Mouse (Mus musculus): ENCODE measurements around the gene Shroom3. TPM values are rescaled to one million over a fixed set of nuclear protein-coding genes. Genes with fewer than 3 reads are reported as not detected.

Gene Shroom3
- total RNA-seq, 2 experiments from 2014 or later, result not detected

DNA sequence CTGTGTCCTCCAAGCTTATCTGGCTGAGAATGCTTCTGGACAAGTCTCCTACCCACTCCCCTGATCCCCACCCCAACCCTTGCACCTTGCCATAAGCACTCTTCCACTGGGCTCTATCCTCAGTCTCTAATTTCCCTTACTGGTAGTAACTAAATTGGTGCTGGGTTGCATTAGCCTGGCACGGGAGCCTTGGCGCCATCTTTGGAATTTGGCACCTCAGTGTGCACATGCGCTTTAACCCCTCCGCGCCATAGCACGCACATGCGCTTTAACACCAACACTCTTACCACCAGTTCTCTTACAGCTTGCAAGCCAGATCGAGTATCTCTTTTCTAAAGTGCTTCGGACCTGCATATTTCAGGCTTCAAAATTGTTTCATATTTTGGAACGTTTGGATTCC, 192.6 kb downstream of the Shroom3 start:
- no peak for ATAC-seq (replicated peaks; ENCODE audit: low FRiP score, poor library complexity, severe bottlenecking)

DNA sequence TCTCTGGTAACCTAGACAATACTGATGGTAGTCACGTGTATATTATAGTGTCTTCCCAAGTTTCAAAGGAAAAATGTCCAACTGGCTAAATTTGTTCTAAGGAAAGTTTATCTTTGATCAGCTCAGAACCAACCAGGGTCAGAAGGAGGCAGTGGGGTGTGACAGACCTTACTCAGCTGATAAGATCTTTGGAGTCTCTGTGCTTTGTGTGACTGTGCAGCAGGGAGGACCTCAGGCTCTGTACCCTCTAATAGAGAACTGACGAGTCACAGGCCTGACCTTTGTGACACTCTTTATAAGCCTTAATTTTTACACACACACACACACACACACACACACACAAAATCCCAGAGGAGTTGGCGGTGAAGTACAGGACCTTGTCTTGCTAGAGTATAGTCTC, 193.9 kb downstream of the Shroom3 start:
- no peak for ATAC-seq (replicated peaks; ENCODE audit: low FRiP score, poor library complexity, severe bottlenecking)

DNA sequence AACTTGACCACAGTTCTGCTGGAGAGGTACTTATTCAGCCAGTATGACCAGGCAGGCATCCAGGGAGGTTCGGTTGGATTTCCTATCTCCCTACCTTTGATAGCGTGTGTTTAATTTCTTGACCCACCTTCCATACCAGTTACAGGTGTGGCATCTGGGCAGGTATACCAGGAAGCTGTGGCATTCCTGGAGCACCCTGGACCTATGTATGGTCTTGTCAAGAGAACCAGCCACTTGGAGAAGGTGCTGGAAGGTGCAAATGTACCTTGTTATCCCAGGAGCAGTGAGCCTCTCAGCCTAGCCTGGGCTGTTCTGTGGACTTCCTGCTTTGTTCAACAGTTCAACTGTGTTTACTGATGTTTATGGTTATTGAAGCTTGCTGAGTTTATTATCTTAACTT, 197.2 kb downstream of the Shroom3 start:
- no peak for ATAC-seq (replicated peaks; ENCODE audit: low FRiP score, poor library complexity, severe bottlenecking)

DNA sequence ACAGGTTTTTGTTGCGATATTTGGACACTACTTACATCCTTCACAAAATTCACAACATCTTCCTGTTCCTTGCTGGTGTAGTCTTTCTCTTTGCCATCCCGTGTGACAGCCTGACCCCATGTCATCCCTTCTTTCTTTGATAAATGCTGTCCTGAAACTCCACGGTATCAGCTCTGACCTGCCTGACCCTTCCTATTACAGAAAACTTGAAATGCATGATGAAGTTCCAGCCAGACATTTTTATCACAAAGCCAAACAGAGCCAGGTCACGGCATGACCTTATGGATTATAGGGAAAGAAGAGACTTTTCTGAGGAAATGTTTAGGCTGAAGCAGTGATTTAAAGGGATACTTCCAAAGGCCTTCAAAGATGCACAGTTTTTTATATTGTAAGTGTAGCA, 197.7 kb downstream of the Shroom3 start:
- ATAC-seq (replicated peaks; ENCODE audit: low FRiP score, poor library complexity, severe bottlenecking), result no peak

DNA sequence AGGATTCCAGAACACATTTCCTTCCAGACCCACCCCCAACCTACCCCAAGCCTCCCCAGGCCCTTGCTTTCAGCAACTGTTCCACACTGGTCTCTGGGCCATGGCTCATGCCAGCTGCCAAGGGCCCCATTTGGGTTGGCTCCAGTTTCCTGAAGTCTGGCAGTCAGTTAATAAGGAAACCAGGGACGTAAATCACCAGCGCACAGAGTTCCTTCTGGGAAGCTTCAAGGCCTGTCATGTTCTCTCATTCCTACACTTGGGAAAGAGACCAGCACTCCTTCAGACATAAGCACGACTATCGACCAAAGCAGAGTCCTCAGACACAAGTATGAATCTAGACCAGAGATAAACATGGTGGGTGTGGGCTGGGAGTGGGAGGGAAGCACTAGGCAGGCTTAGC, 202.9 kb downstream of the Shroom3 start:
- ATAC-seq (replicated peaks; ENCODE audit: low FRiP score, poor library complexity, severe bottlenecking), result no peak

DNA sequence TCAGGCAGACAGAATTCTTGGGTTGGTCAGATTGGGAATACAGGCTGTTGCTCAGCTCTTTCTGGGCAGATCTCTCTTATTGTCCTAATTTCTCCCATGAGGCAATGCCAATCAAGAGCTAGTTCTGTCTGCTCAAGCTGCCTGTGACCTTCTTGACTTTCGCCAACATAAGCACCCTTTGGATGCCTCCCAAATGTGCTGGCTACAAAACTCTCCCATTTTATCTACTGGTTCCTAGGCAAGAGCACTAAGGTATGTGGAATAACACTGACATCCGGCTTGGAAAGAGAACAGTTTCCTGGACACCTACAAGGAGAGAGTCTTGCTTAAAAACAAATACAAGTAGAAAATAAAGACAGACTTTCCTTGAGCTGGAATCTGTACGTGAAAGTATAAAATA, 204.3 kb downstream of the Shroom3 start:
- ATAC-seq (replicated peaks; ENCODE audit: low FRiP score, poor library complexity, severe bottlenecking), result no peak

DNA sequence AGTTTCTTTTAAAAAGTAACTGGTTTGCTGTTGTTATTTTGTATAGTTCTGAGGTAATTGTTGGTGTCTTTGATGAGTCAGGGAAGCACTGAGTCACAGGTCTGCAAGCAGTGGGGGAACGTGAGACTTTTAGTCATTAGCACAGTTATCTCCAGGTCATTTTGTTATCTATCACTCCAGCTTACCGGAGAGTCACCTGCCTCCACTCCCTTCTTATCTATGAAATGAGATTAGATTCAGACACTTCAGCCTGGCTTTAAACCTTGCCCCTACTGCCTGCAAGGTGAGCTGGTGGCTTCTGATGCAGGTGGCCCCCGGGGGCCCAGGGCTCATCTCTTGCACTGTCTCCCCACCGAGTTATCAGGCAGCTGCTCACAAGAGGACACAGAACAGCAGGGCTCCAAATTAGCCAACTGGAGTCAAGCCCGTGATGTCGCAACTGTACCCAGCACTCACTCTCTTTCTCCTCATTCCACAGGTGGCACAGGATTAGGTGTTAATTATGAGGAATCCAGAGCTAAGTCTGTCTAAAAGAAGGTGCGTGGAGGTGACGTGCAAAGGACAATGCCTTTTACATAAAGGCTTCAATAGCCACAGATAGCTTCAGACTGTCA, 205.5 kb downstream of the Shroom3 start:
- no peak for ATAC-seq (replicated peaks; ENCODE audit: low FRiP score, poor library complexity, severe bottlenecking)

DNA sequence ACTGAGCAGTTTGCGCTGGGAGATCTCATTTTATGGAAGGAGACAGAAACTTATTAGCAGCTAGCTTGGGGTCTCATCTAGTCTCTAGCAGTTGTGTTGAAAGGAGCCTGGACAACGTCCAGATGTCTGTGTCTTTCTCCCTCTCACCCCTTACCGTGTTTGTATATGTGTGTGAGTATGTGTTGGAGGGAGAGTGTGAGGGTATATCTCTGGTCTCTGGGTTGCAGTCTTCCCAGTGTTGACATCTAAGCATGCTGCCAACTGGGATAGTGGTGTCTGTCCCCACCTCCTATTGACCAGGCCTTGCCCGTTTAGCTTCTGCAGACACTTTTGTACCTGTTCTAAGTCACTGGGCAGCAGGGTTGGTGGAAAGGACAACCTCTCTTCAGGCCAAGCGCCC, 207.7 kb downstream of the Shroom3 start:
- ATAC-seq (replicated peaks; ENCODE audit: low FRiP score, poor library complexity, severe bottlenecking), result no peak

DNA sequence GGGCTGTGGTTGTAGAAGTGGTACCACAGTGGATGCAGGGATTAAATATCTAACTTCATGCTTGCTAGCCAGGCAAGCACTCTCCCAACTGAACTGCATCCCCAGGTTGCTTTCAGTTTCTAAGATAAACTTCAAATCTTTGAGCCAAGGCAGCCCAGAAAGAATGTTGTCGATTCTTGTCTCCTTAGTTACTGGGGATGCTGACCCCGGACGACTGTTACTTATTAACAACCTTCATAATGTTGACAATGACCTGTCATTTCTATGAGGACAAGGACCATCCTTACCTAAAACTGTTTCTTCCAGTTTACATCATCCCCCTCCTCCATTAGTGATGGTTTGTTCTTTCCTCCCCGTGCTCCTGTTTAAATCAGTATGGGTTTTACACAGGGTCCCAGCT, 210.0 kb downstream of the Shroom3 start:
- ATAC-seq (replicated peaks; ENCODE audit: low FRiP score, poor library complexity, severe bottlenecking), result no peak

DNA sequence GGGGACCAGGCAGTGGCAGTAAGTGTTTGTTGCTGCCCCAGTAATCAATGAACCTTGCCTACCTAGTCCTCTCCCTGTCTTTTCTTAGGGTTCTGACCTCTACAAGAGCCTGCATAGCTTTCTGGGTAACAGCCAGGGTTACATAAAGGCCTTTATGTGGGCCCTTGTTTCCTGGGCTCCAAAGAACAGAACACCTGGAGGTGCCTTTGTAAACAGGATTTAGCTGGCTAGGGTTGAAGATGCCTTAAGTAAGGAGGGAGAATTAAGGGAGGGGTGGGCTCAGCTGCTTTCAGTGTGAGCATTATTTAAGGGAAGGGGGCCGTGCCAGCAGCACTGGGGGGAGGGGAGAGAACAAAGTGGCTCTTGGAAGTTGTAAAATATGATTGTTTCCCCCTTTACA, 210.5 kb downstream of the Shroom3 start:
- ATAC-seq (replicated peaks; ENCODE audit: low FRiP score, poor library complexity, severe bottlenecking), result no peak

DNA sequence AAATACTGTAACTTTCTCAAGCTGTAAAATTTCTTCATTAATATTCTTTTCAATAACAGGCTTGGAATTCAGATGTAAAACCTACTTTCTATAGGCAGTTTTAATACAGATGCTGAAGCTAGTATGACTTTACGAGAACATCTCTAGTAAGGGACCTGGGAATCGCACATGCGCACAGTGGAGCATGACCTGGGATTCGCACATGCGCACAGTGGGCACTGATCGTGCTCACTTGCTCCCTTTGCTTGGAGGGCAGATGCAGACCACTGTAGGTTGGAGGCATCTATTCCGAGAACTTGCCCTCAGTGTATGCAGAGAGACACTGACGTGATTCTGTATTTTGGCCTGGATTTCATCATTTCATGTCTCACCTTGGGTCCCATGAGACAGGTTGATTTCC, 212.6 kb downstream of the Shroom3 start:
- no peak for ATAC-seq (replicated peaks; ENCODE audit: low FRiP score, poor library complexity, severe bottlenecking)

DNA sequence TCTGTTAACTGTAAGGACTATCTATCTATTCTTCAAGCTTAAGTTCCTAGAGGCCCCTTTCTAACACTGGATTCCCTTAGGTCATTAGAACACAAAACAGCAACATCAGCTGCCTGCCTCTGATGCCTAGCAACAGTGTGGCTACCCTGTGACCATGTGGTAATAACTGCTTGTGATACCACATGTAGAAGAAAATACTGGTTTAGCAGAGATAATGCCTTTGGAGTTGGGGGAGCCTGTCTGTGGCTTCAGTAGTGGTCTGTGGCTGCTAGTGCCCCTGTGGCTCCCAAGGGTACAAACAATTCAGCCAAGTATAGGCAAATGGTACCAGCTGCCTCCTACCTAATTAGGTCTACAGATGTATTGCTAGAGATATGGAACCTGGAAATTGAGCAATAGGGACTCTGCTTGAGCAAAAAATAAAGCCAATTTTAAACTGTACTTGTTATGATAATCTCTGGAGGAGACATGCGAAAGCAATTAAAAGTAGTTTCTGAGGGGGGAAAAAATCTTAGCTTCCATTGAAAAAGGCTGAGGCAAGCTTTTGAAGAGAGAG, 213.6 kb downstream of the Shroom3 start:
- no peak for ATAC-seq (replicated peaks; ENCODE audit: low FRiP score, poor library complexity, severe bottlenecking)

DNA sequence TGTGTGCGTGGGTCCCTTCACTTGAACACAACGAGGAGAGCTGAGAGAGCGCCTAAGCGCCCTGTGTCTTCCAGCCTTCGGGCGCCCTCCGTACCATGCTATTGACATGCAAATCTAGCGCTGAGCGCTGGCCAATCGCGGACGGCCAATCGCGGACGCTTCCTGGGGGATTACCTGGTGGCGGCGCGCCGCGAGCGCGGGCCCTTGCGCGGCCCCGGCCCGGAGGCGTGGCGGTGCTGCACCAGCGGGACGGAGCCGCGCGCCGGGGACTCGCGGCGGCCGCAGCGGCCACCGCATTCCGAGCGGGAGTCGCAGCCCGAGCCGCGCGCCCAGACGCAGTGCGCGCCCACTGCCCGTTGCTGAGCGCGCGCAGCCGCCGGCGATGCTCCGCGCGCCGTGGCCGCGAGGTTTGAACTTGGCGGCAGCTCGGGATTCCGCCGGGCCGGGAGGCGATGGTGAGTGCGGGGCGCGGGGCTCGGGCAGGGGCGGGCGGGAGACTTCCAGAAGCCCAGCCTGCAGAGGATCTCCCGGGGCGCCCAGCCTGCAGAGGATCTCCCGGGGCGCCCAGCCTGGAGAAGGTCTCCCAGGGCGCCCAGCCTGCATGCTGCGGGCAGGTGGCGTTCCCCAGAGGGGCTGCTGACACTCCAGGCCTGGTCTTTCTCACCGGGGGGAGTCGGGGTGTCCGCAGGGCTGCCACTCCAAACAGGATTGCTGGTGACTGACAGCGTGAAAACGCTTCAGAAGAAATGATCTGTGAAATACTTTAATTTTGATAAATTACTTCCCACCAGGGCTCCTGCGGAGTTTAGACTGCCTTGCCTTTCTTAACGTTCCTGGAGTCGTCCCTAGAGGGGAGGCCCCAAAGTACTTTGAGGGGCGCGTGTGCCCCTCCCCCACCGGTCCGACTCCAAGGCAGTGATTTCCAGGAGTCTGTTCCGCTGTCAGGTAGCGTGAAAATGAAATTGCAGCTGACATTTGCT, 214.8 kb downstream of the Shroom3 start:
- no peak for ATAC-seq (replicated peaks; ENCODE audit: low FRiP score, poor library complexity, severe bottlenecking)

DNA sequence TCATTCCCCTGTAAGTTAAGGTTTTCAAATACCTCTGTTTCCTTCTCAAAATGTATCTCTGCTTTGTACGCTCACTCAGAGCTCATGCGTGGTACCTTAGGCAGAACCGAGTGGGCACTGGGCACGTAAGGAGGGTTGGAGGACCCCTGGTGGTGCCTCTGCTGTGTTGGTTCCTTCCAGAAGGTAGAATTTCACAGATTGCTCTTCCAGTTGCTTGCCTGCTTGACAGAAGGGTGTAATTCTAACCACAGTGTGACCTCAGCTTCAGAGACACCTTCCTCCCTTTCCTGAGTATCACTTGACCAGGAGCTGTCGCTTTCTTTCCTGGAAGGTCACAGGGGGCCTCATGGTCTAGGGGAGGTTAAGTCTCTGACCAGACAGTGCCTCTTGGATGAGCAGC, 217.2 kb downstream of the Shroom3 start:
- ATAC-seq (replicated peaks; ENCODE audit: low FRiP score, poor library complexity, severe bottlenecking), result no peak

DNA sequence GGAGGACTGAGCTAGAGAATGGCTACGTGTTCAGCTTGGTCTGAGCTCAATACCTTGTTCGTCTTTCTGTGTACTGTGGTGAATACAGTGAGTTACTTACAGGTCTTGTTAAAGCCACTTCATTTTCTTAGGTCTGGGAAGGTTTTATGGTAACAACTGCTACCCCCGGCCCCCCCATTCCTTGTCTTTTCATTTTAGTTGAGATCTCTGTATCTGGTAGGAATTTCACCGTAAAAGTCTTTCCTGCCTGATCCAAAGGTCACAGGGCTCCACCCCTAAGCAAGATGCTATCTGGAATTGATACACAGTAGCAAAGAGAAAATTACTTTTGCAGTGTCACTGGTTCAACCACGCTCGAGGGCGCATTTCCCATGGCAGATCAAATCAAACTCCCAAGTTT, 218.6 kb downstream of the Shroom3 start:
- ATAC-seq (replicated peaks; ENCODE audit: low FRiP score, poor library complexity, severe bottlenecking), result no peak

DNA sequence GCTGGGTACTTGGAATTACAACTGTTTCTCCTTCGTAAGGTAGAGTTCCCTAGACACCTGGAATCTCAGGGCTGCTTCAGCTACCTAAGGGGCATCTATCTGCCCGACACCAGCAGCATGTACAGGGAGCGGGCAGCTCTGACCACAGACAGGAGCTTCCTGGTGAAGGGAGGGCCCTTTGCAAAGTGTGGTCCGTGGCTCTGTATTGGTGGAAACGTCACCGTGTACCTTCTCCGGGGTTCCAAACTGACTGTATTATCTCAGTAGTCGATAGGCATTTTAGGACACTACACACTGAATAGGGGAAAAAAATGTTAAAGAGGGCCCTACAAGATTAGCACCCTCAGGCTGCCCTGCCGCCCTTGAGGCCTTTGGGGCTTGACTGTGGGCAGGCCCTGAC, 221.9 kb downstream of the Shroom3 start:
- no peak for ATAC-seq (replicated peaks; ENCODE audit: low FRiP score, poor library complexity, severe bottlenecking)

DNA sequence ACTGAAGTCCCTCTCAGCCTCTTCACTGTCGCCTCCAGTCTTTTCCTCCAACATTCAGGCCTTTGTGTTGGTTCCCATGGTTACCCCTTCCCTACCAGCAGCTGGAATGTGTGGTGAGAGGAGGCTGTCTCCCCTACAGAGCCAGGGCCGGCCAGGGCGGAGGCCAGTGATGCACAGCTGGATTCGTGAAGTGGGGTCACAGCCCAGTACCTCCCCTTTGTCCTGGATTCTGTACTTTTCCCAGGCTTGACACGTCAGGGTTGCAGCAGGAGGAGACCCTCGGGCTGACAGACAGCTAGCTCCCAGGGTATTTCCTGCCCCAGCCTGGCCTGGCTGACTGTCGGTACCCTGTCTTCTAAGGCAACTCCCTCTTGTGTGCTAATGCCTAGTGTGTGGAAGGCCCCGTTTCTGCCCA, 222.4 kb downstream of the Shroom3 start:
- ATAC-seq (replicated peaks; ENCODE audit: low FRiP score, poor library complexity, severe bottlenecking), result no peak

DNA sequence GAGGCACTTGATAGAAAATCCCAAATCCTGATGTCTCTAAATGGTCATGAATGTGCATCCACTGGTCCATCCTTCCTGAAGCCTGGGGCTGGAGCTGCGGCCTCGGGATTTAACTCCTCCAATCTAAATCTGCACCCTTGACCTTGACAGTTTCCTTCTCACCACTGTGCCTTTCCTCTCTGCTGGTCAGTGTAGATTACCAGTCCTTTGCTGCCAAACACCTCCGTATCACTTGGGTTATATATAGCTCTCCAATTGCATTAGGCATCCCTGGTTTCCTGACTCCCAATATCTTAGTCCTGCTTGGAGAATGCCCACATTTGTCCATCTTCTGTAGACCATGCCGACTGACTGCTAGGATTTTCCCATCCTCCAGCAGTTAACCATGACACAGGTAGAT, 225.0 kb downstream of the Shroom3 start:
- ATAC-seq (replicated peaks; ENCODE audit: low FRiP score, poor library complexity, severe bottlenecking), result no peak

DNA sequence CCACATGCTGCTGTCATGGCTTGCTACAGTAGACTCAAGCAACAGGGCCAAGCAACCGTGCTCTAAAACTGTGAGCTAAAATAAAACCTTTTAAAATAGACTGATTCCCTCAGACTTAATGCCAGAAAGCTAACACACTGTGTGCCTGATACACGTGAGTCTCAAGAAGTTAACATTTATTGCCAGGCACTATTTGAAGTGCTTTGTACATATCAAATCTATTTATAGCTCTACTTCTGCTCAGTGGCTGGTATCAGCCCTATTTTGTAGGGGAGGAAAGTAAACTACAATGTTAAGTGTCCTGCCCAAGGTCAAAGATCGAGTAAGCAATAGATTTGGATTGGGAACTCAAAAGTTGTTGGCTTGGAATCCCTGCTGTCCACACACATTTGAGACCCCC, 227.6 kb downstream of the Shroom3 start:
- ATAC-seq (replicated peaks; ENCODE audit: low FRiP score, poor library complexity, severe bottlenecking), result no peak

DNA sequence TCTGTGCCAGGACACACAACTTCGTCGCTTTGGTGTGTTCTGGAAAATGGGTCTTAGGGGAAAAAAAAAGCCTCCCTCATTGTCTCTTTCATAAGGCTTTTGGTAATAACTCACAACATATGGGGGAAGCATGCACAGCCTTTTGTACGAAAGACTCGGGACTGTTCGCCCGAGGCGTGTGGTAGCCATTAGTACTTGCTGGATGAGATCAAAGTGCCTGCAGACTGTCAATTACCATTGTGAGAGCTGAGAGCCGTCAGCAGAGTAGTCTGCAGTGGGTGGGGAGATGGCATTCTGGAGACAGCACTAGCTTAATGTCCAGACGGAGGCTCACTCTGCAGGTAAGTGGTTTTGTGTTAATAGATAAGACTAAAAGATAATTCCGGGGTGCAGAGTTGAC, 232.2 kb downstream of the Shroom3 start:
- ATAC-seq (replicated peaks; ENCODE audit: low FRiP score, poor library complexity, severe bottlenecking), result no peak

DNA sequence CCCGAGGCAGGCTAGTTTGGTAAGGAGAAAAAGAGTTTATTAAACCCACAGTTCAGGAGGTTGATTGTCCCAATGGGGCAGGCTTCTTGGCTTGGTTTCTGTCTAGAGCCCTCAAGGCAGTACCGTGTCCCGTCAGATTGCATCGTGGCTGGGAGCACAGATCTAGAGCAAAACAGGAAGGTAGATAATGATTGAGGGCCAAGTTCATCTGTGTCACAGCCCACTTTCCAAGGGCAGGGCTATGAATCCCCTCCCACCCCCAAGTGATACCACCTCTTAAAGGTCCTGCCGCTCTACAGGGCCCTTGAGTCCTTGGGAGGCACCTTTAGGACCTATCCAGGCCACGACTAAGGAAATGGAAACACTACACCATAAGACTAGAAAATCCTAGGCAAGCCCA, 234.5 kb downstream of the Shroom3 start:
- ATAC-seq (replicated peaks; ENCODE audit: low FRiP score, poor library complexity, severe bottlenecking), result no peak
